Mouse (Mus musculus) right cerebral cortex, postnatal 36 days (tissue): Measurements from ENCODE around the gene Lgals2.

ENCODE experiments used
- DNase-seq, 2 experiments: peaks; one replicate each; pipeline ENCODE4 v3.0.0; 2022; ENCODE audit warnings: low spot score in 2 of 2, mixed read lengths in 1 of 2

Lgals2 gene

GRCm38 (mm10) chr15:78815314-78816073 lies 39.8 kb downstream of the Lgals2 start:
- no peak for DNase-seq

GRCm38 (mm10) chr15:78813603-78814002 lies 41.7 kb downstream of the Lgals2 start:
- no peak for DNase-seq

- no peak for DNase-seq
Observed at GRCm38 (mm10) chr15:78810146-78810545, 45.2 kb downstream of the Lgals2 start.

- no peak for DNase-seq
Observed at GRCm38 (mm10) chr15:78809739-78810138, 45.6 kb downstream of the Lgals2 start.

- no peak for DNase-seq
Observed at GRCm38 (mm10) chr15:78808980-78809379, 46.3 kb downstream of the Lgals2 start.

- no peak for DNase-seq
Observed at GRCm38 (mm10) chr15:78807141-78807540, 48.2 kb downstream of the Lgals2 start.

- DNase-seq, result peak; percentile 31 to 33
Observed at GRCm38 (mm10) chr15:78806614-78807013, 48.7 kb downstream of the Lgals2 start.

- DNase-seq, result no peak
Observed at GRCm38 (mm10) chr15:78805351-78805750, 50.0 kb downstream of the Lgals2 start.

GRCm38 (mm10) chr15:78804326-78804725 lies 51.0 kb downstream of the Lgals2 start:
- DNase-seq, result no peak

GRCm38 (mm10) chr15:78803499-78803900 lies 51.8 kb downstream of the Lgals2 start:
- DNase-seq, result no peak

GRCm38 (mm10) chr15:78802776-78803391 lies 52.4 kb downstream of the Lgals2 start, which contains the start of gene Card10:
Card10 (minus strand) TSS chr15:78803042.
- no peak for DNase-seq

- DNase-seq, result no peak
Observed at GRCm38 (mm10) chr15:78801971-78802741, 53.2 kb downstream of the Lgals2 start.

GRCm38 (mm10) chr15:78801571-78801970 lies 53.8 kb downstream of the Lgals2 start:
- no peak for DNase-seq
